Mouse (Mus musculus) thymus, postnatal 4 days (tissue): ENCODE data around the gene AC124108.1.

Experiments used
- DNase-seq: peaks from one replicate; pipeline ENCODE4 v3.0.0; 2021

Gene AC124108.1

DNA sequence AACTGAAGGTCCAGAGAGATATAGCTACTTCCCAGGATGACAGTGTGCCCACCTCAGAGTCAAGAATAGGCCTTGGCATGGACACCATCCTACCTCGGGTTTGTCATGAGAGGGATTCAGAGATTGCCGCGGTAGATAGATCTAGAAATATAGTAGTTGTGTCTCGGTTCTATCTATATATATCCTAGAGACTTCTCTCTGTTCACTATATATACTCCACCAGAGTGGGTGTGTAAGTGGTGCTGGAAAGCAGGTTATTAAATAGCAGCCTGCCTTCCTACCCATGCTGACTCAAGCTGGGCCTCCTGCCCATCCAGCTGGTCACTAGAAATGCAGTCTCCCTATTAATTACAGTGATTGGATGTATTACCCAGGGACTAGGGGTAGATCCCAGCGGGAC, 11.5 kb downstream of the AC124108.1 start:
- no peak for DNase-seq

DNA sequence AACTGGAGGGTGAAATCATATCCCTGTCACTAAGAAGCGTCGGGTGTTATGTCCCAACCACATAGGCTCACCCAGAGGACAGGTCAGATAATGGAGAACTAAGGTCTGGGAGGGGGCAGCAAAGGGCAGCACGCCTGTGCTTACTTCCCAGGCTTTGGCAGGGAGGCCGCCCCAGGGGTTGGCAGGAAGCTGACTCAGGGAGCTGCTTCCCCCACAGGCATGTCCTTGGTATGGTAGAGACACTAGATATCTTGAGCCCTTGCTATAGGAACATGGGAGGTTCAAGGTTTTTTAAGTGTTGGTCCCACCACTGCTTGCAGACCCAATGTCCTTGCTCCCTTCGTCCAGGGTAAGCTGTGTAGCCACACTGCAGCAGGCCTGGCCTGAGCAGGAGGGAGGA, 14.7 kb downstream of the AC124108.1 start:
- DNase-seq, result no peak

DNA sequence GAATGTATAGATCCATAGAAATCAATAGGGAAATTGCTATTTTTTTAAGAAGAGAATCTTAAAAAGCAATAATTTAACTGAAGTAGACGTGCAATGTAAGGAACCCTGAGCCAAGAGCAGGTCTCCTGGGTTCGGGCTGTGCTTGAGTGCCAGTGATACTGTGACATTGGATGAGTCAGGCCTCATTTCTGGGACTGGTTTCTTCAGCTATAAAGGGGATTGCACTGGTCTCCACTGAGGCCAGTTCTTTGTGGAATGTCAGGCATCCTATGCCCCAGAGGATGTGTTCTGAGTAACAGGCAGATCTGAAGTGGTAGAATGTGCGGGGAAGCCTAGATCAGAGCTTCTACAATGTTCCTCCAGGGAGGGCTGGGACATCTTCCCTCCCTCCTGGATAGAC, 15.6 kb downstream of the AC124108.1 start:
- DNase-seq, result no peak

DNA sequence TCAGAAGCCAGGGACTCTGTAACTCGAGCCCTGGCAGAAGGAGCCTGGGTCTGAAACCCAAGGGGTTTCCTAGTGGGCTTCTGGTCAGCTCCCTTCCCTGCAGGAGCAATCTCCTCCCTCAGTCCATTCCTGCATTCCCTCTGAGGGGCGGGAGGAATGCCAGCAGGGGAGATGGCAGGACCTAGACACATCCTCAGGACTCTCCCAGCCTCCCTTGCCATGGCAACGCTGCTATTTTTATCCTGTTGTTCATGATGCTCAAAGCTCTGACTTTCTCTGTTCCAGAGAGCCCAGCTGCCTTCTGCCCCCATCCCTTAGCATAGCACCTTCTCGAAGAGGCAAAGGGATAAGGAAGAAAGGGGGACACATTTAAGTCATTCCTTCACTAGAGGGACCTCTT, 16.9 kb downstream of the AC124108.1 start:
- DNase-seq, result no peak

DNA sequence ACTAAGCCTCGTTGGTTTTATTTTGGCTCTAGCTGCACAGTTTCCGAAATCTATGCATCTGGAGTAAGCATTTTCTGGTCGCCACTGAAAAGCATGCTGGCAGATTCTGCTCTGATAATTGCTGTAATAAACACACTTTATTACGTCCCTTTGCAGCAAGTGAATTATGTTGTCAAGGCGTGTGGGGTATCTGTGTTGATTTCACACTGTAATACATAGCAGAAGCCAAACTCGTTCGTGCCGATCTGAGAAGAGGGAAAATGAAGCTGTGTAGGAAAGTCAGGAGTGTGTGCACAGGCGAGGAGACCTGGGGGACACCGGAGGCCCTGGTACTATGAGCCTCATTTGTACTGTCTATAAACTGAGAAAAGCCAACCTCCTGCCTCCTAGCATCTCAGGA, 18.1 kb downstream of the AC124108.1 start:
- no peak for DNase-seq

GRCm38 (mm10) chr1:132210922-132211321, 19.7 kb downstream of the AC124108.1 start:
- peak; percentile 50 for DNase-seq

DNA sequence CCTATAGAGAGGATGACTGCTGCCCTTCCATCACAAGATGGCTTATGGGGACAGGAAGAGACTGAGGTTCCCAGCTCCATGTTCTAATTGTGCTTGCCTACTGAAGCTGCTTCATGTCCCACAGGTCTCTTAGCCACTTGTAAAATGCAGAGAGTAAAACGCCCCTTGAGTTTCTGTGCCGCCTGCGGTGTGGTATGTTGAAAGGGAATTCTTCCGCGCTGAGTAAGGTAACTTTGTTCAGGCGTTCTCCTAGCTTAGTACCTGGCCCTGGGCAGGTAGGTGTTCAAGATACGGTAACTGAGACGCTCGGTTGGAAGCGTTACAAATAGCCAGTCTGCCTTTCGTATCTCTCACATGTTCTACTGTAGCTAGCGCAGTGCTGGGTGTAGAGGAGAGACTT, 20.4 kb downstream of the AC124108.1 start:
- no peak for DNase-seq

GRCm38 (mm10) chr1:132212218-132212617, 21.0 kb downstream of the AC124108.1 start:
- DNase-seq, result peak; percentile 56

DNA sequence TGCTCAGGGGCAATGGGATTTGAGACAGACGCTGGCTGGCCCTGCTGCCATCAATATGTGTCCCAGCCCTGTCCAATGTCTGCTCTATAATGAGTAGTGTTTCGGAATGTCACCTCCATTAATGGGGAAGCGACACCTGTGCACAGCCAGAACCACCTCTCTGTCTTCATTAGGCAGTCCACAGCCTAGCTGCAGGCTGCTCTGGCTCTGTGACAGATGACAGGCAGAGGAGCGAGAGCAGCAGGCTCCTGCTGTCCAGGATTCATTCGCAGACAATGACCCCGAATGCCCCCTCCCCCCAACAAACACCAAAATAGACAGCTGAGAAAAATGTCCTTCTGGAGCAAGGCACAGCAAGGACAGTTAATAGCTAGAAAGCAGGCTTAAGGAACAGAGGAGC, 21.8 kb downstream of the AC124108.1 start:
- no peak for DNase-seq

- no peak for DNase-seq
Observed at GRCm38 (mm10) chr1:132216276-132216675, 25.0 kb downstream of the AC124108.1 start.

GRCm38 (mm10) chr1:132221627-132222026, 30.4 kb downstream of the AC124108.1 start:
- no peak for DNase-seq

DNA sequence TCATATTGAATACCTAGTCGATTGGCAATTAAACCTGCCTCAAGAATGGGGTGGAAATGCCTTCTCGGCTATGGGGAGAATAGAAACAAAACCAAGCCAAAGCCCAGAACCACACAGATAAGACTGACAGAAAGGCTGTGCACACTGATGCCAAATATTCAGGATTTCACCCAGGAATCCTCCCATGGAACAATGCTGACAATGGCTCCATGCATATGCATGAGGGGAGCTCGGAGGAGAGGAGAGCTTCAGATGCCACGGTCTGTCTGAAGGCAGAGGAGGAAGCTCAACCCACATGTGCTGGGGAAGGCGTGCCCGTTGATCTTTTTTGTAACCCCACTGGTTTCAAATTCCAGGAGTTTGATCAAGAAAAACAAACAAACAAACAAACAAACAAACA, 30.9 kb downstream of the AC124108.1 start:
- no peak for DNase-seq

GRCm38 (mm10) chr1:132226297-132227080, 35.2 kb downstream of the AC124108.1 start:
- DNase-seq, result no peak

GRCm38 (mm10) chr1:132229667-132230066, 38.4 kb downstream of the AC124108.1 start, which contains the start of gene Gm10188:
Gm10188 (minus strand) TSS chr1:132229767.
- no peak for DNase-seq

DNA sequence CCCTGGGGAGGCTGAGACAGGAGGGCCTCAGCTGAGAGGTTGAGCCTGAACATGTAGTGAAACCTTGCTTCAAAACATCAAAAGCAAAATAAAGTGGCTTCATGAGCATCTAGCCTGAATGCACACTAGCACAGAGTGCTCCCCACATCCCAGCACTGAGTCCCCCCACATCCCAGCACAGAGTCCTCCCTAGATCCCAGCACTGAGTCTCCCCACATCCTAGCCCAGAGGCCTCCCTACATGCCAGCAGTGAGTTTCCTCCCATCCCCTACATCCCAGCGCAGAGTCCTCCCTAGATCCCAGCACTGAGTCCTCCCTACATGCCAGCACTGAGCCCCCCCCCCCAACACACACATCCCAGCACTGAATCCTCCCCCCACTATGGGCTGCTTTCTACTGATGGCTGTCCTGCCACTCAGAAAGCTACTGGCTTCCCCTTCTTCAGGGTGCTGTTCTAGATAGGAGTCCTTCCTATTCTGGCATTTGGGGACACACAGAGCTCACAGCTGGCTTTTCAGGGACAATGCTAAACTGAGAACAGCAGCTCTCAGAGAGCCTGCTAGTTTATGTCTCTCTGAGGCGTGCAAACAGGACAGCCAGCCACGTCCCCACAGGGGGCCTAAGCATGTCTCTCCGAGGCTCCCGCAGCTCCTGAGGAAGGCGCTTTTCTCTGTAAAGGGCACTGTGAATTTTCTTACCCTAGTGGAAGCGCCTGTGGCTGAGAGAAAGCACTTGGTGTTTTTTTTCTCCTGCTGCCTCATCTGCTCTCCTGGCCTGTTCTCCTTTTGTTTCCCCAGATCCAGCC, 40.4 kb downstream of the AC124108.1 start:
- DNase-seq, result no peak

GRCm38 (mm10) chr1:132233566-132233965, 42.3 kb downstream of the AC124108.1 start:
- peak; percentile 58 for DNase-seq

DNA sequence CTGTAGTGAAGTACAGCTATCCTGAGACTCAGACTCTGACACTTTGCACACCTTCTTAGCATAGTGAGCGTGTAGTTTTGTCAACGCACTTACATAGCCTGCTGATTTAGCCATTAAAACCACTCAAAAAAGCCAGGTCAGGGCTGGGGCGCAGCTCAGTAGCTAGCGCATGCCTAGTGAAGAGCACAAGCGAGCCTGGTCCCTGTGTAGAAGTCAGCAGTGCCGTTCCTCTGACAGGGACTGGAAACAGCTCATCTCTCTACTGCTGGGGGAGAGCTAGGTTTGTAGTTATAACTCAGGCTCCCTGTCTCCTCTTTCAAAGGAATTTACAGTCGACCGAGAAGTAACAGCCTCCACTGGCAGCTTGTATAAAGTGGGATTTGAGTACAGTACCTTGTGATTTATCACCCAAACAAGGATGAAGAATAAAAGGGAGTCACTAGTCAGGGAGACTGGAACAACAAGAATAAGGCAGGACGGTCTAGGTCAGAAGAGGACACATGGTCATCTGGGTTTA, 43.6 kb downstream of the AC124108.1 start:
- DNase-seq, result no peak

GRCm38 (mm10) chr1:132237585-132238159, 46.4 kb downstream of the AC124108.1 start:
- peak; percentile 76 for DNase-seq

GRCm38 (mm10) chr1:132245010-132245409, 53.8 kb downstream of the AC124108.1 start:
- DNase-seq, result no peak

GRCm38 (mm10) chr1:132246137-132246536, 54.9 kb downstream of the AC124108.1 start:
- DNase-seq, result no peak

DNA sequence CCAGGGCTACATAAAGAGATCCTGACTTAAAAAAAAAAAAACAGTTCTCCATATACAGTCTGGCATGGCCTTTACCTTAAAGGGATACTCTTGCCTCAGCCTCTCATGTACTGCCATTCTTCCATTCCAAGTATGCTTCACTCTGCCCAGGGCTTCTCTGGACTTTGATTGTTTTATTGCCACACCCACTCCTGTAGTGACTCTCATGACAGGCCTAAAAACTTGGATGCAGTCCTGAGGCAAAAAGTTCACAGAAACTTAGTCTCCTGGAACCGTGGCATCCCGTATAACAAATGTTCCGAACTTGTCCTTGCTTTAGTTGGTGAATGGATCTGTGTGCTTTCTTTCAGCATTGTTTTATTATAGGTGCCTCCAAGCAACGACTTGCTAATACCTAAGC, 55.4 kb downstream of the AC124108.1 start:
- DNase-seq, result no peak

DNA sequence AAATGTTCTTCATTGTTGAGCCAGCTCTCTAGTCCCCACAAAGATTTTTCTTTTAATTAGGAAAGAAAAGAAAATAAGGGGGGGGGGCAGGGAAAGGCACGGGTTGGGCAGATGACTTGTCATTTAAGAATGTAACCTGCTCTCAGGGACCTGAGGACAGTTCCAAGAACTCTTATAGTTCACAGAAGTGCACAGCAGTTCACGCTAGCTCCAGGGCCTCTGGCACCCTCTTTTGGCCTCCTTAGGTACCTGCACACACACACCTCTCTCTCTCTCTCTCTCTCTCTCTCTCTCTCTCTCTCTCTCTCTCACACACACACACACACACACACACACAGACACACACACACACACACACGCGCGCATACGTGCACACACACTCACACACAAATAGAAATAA, 63.2 kb downstream of the AC124108.1 start:
- DNase-seq, result no peak
